Mouse (Mus musculus) right cerebral cortex, postnatal 10 days (tissue): ENCODE measurements at regions not wholly inside any gene's neighbourhood (a gene's known extent, or its start where the extent isn't known, plus 50 kb on each side); places are given as distances from the start of the nearest gene placed in this dataset.

Experiments used
- DNase-seq, 2 experiments: peaks; one replicate each; pipeline ENCODE4 v3.0.0; 2021; ENCODE audit warnings: low spot score in 2 of 2

DNA sequence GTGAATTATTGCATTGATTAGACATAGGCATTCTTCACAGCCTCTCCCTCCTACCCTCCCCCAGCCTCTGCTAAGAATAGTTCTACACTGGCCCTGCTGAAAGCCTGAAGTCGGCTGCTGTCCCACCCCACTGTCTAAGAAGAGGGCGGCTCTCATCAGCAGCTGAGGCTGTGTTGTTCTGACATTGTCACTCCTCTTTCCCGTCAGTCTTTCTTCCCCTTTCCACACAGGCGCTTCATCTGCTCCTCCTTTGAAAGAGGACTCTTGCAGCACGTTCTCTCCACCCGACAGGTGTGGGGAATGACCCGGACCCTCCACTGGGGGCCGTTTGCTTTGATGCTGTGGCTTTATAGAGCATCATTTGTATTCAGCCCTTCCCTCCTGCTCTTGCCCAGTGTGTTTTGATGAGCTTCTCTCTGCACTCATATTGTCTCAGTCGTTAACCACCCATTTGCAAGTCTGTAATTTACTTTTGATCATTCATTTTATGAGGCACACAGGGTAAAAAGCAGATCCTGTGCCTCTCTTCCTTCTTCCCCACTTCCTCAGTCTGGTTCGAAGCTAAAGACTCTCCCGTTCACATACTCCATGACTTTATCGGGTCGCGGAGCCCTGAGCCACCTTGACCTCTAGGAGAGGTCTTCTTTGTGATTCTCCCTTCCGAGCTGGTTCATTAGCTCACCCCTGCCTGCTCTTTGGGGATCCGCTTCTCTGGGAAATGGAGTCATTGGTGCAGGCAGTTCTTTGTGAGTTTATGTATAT lies 142.2 kb upstream of the Snx19 start:
- peak in 1 of 2 experiments; percentile 29 for DNase-seq

DNA sequence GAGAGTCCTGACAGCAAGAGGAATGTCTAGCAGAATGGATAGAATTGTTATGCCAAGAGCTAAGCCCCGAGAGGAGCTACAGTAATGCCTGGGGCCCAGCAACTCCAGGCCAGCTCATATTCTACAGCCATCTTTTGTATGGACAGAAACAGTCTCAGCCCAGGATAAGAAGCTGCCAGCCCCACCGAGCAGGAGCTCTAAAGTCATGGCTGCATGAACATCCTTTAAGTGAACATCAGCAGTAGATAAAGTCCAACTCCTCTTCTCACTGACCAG lies 141.6 kb upstream of the Snx19 start:
- no peak for DNase-seq

DNA sequence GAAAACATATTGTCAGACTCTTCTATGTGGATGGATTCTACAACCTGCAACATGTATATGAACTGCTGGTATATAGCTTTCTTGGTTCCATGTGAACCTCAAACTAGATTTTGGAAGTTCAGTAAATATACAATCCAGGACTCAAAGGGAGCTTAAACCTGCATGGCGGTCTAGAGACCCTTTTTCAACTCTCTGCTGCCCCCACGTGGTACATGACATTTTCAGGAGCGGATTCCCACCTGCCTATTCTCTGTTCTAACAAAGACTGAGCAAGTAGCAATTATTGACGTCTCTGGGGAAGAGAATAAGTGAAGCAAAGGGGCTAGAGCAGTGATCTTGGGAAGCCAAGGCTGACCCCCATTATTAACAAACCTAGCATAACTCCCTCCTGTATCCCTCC lies 127.1 kb upstream of the Snx19 start:
- DNase-seq, result peak; percentile 69 to 83

DNA sequence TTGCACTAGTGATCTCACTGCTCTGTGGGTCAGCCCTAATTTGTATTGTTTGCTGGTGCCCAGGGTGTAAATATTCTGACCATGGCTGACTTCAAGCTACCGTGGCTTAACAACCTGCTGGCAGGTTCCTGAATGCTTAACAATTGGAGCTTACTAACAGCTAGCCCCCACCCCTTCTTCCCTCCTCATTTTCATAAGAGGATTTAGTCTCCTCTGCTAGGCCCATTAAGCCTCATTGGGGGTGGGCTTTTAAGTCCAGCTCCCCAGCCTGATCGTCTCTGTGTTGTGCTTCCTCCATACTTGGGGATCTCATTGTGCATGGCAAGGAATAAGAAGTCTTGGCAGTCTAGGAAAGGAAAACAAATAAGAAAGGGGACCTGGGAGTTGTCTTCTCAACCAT lies 118.6 kb upstream of the Snx19 start:
- DNase-seq, result no peak

DNA sequence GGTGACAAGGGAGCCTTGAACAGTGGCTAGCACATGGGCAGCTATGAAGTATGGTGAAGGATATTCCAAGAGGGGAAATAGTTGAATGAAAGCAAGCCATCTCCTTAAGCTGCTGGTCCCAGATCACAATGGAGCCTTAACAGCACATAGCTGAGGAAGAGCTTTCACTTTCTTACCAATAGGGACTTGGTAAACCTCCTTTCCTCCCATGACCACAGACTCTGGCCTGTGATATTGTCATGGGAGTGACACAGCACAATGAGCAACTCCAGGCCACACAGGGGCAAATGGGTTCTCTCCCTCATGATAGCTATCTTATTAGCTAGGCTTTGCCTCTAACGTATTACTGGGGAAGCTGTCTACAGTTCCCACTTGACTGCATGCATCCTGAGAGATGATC lies 113.5 kb upstream of the Snx19 start:
- no peak for DNase-seq

DNA sequence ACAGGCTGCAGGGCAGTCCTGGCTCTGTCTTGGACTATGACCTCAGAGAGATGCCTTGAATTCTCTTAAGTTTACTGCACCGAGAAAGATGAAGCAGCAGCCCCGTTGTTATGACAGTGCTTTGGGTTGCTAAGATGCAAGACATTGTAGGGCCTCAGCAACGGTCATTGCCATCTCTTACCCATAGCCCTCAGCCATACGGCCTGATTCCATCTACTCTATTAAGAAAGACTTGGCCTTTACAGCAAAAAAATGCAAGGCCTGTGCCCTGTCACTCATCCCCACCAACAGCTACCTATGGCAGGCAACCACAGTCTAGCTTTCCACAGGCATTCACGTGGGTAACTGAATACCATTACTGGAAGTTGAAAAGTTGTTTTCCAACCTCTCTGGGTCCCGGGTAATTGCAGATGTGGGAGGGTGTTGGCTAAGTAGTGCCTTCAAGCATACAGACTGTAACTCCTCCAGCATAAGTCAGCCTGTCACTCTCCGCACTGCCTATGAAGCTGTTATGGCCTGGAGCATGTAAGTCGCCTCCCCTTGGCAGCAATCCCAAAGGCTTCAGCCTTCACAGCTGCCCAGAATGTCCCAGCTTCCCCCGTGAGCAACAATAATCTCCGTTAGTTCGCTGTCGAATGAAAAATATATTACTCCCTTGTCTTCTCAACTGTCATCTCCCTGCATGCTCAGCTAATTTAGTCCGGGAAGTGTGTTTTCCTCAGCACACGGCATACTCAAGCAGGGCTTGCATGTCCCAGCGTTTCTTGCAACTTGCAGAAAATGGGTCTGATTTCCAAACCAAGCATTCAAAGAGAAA lies 112.3 kb upstream of the Snx19 start:
- peak; percentile 40 to 54 for DNase-seq

DNA sequence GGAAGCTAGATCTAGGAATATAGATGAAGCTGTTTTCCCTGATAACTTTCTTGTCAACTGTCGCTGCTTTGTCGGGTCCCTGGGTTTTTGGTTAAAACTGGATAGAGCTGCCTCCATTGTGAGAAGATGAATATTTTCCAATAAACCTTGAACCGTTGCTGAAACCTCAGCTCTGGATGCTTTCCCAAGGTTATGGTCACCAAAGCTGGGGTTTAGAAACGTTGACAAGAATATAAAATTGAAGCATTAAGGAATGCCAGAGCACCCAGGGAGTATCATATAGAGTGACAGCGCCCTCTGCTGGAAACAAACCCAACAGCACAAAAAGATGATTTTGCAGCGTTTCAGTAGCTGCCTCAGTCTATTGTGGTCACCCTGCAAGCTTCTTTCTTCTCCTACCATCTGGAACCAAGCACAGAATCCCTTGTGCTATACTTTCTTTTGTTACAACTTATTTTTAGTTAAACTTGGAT lies 111.7 kb upstream of the Snx19 start:
- DNase-seq, result peak; percentile 77 to 85

DNA sequence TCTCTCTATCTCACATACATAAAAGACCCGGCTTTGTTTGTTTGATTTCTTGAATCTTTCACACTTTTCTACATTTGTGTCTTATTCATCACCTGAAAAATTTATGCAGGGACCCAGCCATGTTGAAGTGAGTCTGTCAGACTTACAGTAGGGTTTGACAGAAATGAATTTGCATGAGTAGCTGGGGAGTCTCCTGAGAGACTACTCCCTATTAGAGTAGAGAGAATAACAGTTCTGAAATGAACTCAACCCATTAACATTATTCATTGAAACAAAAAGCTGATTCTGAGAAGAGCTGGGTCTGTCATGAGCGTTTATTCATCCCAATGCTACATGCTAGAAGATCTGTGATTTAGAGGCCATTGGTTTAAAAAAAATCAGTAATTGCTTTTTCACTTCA lies 82.0 kb upstream of the Snx19 start:
- no peak for DNase-seq

DNA sequence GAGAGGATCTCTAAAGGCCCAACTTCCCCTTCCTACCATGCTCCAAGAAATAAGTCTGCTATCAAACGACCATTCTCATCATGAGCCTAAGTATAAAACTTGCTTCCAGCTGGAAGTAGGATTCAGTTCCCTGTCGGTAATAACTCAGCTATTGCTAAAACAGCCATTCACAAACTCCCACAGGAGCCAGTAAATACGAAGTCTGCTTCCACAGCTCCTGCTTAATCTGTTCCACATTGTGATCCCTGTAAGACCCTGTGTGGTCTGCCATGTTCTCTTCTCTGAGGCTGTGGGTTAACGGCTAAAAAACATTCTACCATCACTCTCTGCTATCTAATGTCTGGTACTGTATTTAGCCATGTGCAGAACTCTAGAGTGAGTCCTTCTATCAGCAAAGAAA lies 72.9 kb upstream of the Snx19 start:
- DNase-seq, result no peak

DNA sequence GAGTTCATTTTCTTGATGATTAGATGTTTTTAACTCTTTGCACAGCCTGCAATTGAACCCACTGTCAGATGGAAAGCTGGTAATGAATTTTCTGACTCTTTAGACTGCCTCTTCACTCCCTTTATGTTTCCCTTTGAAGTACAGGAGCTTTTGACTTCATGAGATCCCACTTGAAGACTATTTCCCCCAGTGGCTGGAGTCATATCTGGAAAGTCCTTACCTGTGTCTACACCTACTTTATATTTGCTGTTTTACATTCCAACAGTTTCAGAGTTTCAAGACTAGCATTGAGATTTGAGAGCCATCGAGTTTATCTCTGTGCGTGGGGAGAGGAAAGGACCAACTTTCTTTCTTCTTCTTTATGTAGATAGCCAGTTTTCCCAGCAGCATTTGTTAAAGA lies 71.3 kb upstream of the Snx19 start:
- DNase-seq, result no peak

DNA sequence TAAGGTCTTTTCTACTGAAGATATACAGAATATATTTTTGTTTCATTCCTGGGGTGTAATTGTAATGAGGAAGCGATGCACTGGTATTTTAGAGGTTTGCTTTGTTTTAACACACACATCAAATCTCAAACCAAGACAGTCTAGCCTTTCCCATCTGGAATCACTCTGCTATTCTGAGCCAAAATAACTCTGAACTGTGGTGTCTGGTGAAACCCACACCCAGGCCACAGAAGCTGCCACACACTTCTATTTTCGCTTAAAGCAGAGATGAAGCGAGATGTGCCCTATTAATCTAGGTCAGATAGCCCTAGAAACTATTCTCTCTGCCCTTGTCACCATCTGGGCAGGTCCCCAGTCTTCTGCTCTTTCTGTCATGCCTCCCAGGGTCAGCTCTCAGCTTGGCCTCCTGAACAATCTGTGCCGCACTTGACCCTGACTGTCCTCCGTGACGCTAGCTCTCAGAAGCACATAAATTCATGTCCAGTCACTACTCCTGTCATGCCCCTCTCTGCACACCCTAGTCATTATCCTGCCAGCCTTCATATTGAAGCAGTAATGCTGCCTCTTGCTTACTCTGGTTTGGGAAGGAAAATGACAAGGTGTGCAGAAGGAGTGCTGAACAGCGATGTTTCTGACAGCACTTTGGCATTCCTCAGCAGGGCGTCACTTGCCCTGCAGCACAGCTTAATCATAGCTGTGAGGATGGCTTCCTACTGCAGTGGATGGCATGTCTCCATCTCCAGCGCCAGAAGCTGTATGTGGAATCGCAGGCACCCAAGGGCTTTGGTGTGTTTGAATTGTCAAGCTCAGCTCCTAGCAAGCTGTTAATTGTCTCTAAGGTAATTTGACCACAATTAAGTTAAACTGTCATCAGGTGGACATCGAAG lies 57.1 kb upstream of the Snx19 start:
- DNase-seq, result peak in 1 of 2 experiments; percentile 24

DNA sequence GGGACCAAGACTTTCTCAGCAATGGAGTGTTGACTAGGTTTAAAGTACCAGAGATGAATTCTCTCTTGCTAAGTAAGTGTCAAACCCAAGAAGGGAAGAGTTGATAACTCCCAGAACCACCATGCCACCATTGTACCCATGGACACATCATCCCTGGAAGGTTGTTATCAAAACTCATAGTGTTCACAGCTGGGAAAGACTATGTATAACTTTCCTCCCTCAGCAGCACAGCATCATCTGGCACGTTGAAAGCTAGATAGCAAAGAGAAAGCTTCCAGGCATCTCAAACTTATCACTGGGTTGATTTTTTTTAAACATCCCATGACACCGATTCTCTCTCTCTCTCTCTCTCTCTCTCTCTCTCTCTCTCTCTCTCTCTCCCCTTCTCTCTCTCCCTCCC lies 56.1 kb upstream of the Snx19 start:
- no peak for DNase-seq

DNA sequence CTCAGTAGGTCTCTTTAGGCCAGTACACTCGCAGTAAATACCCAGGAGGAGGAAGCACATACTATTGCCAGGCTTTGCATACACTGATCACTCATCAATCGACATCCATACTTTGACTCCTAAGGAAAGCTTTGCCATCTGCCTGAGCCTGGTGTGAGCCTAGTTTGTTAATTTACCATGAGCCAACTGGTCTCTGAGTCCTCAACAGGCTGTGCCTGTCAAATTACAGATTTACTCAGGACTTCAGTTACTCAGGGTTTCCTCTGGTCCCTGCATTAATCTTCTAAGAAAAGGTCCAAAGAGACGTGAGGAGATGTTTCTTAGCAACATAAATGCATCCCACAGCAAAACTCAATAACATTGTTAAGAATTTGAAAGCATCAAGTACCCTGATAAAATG lies 50.0 kb upstream of the Snx19 start:
- DNase-seq, result no peak
